Mouse (Mus musculus) E14TG2a.4 (cell line): Measurements from ENCODE around the gene Syt9.

ENCODE experiments used
- CTCF ChIP-seq: conservative IDR thresholded peaks from 2 replicates; pipeline ENCODE4 v1.5.1; 2014; ENCODE audit warnings: low read length
- POU5F1 ChIP-seq: IDR thresholded peaks from 2 replicates; pipeline ENCODE4 v1.6.1; 2014; ENCODE audit warnings: low read length, borderline replicate concordance

DNA sequence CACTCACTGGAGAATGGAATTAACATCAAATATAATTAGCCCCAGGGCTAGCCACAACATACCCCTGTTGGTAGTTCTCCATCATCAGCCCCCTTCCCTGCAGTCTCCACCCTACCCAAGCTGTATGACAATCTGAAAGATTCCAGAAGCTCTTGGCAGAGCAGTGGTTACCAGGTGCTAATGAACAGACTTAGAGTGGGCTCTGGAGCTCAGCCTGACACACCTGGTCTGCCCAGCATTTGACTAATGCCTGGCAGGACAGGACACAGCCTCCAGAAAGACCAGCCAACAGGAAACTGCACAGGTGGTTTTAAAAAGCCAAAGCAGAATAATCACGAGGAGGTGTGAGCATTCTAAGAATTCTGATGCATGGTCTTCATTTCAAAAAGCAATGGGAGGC lies 182.9 kb downstream of the Syt9 start:
- TF ChIP-seq CTCF = no peak
- TF ChIP-seq POU5F1 = no peak
